Mouse (Mus musculus) right cerebral cortex, postnatal 25 days (tissue): ENCODE data around the gene Frs2.
A peak's percentile ranks its signal among the peaks of the same experiment; 100 is the strongest.
"Not testable (repeated sequence)": the region's sequence is repeated elsewhere in the genome, so short reads cannot be mapped to it uniquely, and the experiment has no call there.

Source experiments
- DNase-seq: peaks from one replicate; pipeline ENCODE4 v3.0.0; 2022

Gene Frs2

DNA sequence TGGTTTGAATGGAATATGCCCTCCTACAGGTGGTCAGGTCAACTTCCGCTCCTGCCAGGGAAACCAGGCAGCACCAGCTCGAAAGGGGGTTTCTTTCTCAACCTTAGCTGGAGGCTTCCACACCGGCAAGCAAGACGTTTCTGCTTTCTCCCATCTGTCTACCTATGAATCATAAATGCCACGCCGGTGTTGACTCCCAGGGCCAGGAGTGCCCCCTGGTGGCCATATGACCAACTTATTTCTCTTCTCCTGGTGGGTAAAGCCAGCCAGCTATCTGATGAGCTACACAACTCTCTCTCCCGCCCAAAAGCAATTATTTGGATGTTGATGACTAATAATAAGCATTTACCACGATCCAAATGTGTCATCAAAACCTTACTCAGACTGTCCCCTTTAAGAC lies 114.5 kb downstream of the Frs2 start:
- peak; percentile 60 for DNase-seq

DNA sequence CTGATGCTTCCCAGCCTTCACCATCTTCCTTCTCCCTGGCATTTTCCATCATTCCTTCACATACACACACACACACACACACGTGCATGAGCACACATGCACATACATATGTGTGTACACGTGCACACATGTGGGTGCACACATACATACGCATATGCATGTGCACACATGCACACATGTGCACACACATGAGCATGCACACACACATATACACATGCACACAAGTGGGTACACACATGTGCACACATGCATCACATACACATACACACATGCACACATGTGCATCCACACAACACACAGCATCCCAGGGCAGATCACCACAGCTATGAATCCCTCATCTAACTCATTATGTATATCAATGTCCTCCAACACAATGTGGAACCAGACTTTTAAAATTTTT lies 117.2 kb downstream of the Frs2 start:
- DNase-seq: no peak

DNA sequence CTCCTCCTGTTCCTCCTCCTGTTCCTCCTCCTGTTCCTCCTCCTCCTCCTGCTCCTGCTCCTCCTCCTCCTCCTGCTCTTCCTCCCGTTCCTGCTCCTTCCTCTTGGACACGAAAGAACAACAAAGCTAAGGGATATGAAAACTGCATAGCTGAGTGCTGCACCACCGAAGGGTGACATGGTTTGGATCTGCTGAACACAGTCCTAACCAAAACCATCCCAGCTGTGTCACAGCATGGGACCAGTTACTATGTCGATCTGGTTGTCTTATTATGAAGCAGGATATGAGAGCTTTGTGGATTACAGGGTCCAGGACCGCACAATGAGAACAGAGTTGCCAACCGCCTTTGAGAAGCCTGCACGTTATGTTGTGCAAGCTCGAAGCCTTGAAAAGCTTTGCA lies 122.2 kb downstream of the Frs2 start:
- DNase-seq: no peak

DNA sequence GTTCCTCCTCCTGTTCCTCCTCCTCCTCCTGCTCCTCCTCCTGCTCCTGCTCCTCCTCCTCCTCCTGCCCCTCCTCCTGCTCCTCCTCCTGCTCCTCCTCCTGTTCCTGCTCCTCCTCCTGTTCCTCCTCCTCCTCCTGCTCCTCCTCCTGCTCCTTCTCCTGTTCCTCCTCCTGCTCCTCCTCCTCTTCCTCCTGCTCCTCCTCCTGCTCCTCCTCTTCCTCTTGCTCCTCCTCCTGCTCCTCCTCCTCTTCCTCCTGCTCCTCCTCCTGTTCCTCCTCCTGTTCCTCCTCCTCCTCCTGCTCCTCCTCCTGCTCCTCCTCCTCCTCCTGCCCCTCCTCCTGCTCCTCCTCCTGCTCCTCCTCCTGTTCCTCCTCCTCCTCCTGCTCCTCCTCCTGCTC lies 122.6 kb downstream of the Frs2 start:
- not testable (repeated sequence) for DNase-seq

DNA sequence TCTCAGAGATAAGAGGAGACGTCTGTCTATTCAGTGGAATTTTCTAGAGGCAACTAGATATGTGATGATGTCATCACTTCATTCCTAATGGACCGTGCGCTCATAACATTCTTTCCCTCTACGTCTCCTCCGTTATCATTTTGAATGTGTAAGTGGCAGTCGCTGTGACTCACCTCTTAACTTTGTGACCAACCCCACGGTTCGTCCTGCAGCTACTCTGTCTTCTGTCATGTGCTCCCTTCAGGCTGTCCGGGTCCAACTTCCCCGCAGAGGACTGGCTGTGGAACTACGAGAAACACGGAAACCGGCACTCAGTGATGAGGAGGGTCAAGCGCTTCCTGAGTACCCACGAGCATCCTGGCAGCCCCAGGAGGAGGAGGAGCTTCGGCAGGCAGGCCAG lies 124.6 kb downstream of the Frs2 start:
- no peak for DNase-seq

DNA sequence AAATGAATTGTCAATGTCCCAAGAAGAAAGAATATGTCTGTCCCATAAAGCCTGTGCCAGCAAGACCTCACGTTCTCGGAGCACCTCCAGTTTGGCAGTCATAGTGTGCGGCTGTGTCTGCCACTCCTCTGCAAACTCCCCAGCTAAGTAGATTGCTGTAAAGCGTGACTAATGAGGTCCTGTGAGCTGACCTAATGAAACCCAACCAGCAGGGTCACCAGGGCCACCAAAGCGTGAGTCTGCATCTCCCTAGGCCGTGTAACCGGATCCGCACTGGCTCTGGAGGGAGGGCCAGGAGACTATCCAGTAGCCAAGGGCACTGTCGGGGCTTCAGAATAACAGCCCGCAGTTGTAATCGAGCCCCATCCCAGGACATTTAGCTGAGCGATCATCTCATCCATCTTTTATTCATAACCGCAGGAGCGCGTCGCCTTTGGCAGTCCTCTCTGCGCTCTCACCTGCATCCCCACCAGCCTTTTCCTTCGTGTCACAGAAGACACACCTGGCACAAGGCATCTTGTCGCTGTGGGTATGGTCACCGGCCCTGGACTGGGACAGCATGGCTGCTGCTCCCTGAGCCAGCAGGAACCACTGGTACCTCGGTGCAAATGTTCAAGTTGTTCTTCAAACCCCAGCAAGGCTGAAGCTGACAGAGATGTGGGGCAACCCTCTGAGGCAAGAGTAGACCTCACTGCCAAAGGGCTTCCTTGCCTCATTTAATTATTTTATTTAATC lies 127.1 kb downstream of the Frs2 start:
- DNase-seq: no peak
